Mouse (Mus musculus) v-Abl transformed pro-B cells (cell line): ENCODE data around the gene Rack1.
"Not testable (repeated sequence)": the region's sequence is repeated elsewhere in the genome, so short reads cannot be mapped to it uniquely, and the experiment has no call there.

ENCODE experiments used
- in situ Hi-C, 2 experiments: fragments of 400-800 bp; cut with MboI; formaldehyde crosslinking; loops; one replicate each; pipeline ENCODE4 v1.15.1; 2025; ENCODE audit not compliant: unreplicated experiment in 2 of 2

Gene Rack1

DNA sequence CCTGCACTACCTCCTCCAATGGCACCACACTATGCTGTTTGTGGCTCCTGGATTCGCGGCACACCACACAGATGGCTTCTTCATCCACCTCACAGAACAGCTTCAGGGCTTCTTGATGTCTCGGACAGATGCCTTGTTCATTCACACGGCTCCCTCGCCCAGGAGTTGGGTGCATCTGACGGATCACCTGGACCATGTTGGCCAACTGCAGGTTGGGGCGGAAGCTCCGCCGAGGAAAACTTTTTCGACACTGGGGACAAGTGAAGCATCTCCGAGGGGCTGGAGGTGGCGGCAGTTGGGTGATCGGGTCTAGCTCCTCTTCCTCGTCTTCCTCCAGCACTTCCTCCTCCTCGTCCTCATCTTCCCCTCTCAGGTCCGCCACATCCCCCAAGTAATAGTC is 15.7 kb downstream of the Rack1 start:
- in situ Hi-C loops, result loop anchor here in 1 of 2 experiments (5.0 kb wide), 1 partner anchor 431 kb away; no protein-coding TSS in a partner anchor

DNA sequence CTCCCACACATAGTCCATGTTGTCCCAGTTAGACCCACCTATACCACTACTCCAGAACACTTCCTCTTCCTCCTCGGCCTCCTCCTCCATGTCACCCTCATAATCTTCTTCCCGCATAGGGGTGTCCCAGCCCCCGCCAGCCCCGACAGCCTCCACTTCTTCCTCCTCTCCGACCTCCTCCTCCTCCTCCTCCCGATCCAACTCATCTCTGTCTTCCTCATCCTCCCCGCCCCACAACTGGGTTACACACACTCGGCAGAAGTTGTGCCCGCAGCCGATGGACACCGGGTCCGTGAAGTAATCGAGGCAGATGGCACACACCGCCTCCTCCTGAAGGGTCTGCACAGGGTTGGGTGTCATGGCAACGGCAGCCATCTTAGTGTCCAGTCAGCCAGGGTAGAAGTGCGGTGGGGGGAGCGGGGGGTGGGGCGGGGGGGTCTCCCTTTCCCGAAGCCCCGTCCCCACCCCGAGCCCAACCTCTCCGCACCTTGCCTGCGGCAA is 16.2 kb downstream of the Rack1 start:
- in situ Hi-C loops, result loop anchor here in 1 of 2 experiments (5.0 kb wide), 1 partner anchor 431 kb away; no protein-coding TSS in a partner anchor

DNA sequence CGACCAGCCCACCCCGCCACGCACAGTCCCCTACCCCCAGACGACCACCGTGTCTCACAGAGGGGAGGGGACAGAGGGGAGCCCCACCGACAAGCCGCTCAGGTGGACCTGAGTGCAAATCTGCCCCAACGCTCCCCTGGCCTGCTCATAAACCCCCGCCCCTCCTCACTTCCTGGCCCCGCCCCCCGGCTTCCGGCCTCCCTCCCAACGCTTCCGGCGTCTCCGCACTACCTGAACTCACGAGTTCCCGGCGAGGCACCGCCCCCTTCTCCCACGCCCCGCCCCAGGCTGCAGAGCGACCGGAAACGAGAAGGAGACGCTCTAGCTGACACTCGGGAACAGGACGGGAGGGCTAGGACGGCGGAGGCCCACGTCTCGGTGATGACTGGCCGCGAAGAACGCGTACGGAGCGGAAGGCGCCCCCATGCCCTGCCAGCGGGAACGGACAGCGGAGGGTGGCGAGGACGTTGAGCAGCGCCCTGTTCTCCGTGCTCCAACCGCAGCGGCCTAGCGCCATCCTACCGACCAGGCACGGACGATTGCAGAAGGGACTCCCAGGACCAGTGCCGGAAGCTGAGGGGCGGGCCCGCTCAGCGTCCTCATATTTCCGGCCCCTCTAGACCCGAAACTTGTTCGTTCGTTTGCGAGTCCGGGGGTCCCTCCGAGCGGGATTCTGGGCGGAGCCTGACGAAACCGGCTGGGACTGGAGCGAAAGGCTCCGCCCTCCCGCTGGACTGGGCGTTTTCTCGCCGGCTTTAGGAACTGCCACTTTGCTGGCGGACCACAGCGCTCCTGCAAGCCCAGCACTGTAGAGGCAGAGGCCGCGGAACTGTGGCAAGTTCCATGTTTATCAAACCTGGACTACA is 16.9 kb downstream of the Rack1 start, which contains the start of gene Trim41:
Gene Trim41 (minus strand): TSS at position 554 of the 866 bp plus-strand sequence.
- in situ Hi-C loops, result loop anchor here in 1 of 2 experiments (5.0 kb wide), 1 partner anchor 430 kb away; no protein-coding TSS in a partner anchor

DNA sequence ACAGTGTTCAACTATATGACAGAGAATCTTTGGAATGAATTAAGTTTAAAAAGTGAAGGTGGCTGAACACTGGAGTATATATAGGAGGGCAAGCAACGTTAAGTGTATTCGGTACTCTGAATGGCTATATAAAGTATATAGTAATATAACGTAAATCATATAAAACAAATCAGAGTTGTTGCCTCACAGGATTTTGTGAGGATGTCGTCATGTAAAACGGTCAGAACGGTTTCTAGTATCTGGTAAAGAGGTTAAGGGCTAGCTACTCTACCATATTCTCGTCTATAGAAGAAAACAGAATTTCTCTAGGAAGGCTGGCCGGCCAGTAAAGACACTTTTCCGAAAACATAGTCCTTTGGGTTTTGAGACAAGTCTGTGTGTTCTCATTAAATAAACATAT is 17.7 kb downstream of the Rack1 start:
- in situ Hi-C loops, result loop anchor here in 1 of 2 experiments (5.0 kb wide), 1 partner anchor 430 kb away; no protein-coding TSS in a partner anchor

DNA sequence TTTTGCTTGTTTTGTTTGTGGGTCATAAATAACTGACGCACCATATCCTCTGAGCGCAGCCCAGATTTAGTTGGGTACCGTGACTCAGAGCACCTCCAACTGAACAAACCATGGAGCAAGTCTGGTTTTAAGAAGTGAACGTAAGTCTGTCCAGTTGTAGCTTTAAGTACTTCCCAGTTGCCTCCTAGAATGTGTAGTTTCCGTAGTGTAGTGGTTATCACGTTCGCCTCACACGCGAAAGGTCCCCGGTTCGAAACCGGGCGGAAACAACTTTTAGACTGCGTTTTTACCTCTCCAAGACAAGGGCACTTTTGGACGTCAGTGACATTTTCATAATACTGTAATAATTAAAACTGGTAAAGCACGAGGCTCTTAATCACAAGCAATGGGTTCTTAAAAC is 18.2 kb downstream of the Rack1 start:
- in situ Hi-C loops, result loop anchor here in 1 of 2 experiments (5.0 kb wide), 1 partner anchor 429 kb away; no protein-coding TSS in a partner anchor

DNA sequence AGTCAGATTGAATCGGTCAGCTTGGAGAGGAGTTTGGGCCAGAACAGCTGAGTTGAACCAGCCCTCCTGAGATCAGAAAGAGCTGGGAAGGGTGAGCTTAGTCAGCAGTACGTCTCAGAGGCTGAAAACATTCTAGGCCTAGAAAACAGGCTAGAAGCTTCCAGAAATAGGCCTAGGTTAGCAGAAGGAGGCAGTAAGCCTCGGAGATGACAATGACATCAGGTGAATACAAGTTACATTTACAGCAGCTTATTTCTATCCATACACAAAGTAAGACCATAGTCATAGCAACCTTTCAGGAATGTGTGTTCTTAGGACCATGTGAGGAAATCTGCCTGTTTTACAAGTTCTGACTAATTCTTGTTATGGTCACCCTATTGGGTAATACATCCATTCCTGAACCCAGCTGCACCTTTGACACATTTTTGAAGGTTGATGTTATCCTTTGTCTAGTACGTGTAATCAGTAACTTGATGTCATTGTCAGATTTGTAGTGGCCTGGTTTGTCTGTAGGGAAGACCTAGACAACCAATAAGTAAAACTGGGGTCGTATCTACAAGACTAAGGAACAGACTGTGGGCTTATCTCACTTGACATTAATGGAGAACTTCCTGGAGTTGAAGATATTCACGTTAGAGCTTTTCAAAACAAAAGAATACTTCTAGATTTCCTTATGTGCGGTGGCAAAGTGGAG is 19.6 kb downstream of the Rack1 start:
- in situ Hi-C loops, result loop anchor here (5.0 kb wide), 2 partner anchors 38 to 428 kb away; no protein-coding TSS in a partner anchor

DNA sequence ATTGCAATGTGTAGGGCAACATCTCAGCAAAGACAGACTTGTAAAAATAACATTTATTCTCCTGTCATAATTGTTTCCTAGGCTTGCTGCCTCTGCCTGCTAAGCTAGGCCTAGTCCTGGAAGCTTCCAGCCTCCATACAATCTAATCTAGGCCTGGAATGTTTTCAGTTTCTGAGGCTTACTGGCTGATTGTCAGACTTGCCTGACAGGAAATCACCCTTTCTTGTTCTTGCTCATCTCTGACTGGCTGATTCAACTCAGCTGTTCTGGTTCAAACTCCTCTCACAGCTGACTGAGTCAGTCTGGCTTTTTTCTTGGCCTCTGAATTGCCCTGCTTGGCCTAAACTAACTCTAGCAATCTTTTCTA is 20.2 kb downstream of the Rack1 start:
- in situ Hi-C loops, result loop anchor here (5.0 kb wide), 1 partner anchor 37 kb away; no protein-coding TSS in a partner anchor

DNA sequence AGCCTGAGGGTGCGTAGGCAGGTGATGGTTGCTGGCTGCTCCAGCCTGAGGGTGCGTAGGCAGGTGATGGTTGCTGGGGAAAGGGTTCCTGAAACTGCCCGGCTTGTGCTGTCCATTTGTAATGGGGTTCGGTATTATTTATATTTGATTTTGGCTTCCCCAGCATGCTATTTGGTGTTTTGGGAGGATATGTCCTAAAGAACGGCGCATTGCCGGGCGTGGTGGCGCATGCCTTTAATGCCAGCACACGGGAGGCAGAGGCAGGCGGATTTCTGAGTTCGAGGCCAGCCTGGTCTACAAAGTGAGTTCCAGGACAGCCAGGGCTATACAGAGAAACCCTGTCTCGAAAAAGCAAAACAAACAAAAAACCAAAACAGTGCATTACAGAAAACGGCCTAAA is 21.2 kb downstream of the Rack1 start:
- in situ Hi-C loops, result loop anchor here (5.0 kb wide), 1 partner anchor 36 kb away; no protein-coding TSS in a partner anchor

DNA sequence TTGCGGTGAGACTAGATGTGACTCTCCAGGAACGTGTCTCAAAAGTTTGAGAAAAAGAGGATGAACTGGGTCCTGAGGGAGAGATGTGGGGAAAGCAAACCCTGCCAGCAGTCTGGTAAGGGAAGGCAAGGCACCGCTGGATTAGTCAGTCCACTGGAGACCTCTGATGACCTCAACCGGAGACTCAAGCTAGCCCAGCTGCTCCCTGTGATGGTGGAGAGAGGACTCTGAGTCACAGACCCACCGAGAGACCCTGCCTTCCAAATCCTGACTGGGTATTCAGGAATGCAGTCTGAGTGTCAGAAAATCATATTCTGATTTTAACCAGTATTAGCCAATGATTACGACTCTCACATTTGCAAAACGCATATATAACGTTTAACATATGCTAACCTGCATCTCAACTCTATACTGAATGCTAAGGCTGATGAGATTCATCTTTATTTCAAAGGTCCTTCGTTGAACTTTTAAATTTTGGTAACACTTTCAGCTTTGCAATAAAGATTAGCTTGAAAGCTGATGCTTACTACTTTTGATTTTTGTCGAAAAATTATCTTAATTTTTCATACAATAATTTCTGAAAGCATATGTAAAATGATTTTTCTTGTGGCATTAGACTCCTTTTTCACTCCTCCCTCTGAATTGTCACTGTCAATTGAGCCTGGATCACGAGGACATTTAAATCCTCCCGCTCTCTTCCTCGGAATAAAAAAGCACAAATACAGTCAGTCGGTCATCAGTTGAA is 22.8 kb downstream of the Rack1 start:
- in situ Hi-C loops, result loop anchor here (5.0 kb wide), 1 partner anchor 34 kb away; no protein-coding TSS in a partner anchor

DNA sequence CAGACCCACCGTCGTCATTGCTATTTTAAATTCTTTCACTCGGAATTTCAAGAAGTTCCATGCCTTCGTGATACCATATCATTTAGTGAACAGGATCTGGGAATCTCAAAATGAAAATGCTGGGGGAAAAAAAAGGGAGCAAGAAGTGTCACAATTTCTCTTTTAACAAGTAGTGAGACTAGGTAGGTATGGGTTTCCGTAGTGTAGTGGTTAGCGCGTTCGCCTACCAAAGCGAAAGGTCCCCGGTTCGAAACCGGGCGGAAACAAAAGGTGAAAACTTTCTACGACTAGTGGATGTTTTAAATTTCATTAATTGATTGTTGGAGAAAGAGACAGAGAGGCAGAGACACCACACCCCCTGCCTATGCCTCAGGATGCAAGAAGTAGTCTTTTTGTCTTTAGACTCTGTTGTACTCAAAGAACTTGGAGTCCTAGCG is 23.4 kb downstream of the Rack1 start:
- in situ Hi-C loops, result loop anchor here (5.0 kb wide), 1 partner anchor 34 kb away; no protein-coding TSS in a partner anchor

DNA sequence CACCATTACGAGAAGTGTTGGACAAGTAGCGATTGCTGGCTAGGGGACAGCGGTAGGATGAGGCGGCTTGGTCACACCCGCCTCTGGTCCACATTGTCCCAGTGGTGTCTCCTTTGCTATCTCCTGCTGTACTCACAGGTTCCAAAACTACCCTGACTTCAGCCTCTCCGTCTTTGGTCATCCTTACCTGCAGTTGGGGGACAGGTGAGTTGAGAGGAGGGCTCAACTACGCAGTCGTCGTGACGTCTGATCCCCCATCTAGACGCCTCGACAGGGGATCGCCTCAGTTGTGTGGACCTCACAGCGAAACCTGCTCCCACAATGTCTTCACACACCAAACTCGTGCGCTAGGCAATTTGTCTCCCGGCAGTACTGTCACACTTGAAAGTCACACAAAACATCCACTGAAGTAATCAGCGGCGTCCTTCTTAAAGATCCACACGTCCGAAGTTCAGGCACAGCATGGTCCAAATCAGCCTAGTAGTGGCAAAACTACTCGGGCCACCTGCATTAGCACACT is 24.2 kb downstream of the Rack1 start:
- in situ Hi-C loops, result loop anchor here (5.0 kb wide), 1 partner anchor 33 kb away; no protein-coding TSS in a partner anchor

DNA sequence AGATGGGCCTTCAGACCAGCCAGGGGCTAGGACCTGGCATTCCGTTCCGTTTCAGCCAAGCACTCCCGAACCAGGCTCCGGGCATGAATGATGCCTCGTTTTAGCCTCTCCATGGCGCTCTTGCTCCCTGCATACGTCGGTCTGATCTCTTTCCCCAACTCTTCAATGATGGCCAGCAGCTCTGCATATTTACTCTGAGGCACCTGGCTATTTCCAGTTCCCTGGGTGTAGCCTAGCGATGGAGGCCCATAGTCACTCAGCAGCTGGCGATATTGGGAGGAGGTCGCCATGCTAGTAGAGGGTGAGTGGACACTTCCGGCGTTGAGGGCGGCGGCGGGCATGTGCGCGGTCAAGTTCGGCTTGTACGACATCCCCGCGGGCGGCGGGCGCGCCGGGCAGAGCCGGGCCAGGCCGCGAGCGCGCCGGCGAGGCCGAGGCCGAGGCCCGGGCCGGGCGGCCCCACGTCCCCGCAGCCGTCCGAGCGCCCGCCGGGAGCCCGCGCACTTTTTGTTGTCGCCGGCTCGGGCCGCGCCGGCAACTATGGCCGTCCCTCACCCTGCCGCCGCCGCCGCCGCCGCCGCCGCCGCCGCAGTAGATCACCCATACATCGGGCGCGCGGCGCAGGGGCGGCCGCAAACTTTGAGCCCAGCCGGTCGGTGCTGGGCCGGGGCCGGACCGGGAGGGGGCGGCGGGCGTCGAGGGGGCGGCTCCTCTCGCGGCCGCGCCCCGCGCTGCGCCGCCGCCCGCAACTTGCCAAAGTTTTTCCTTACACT is 26.0 kb downstream of the Rack1 start, which contains the start of the genes Trim7 and Gm12184:
Gene Trim7 (plus strand): TSS at position 162 of the 773 bp plus-strand sequence.
Gene Gm12184 (minus strand): TSS at position 677 of the 773 bp plus-strand sequence.
- in situ Hi-C loops, result not testable (repeated sequence)

DNA sequence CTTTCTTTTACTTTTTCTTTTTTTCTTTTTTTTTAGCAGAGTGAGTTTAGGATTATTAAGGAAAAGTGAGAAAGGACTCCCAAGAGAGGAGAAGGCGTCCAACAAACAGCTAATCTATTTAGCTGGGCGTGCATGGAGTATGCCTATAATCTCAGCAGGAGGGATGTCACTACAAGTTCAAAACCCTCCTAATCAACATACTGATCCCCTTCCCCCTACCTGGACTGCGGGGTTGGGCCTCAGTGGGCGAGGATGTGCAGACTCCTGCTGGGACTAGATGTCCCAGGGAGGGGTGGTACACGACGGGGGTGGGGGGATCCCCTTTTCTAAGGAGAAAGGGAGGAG is 26.6 kb downstream of the Rack1 start:
- in situ Hi-C loops, result no loop called here

DNA sequence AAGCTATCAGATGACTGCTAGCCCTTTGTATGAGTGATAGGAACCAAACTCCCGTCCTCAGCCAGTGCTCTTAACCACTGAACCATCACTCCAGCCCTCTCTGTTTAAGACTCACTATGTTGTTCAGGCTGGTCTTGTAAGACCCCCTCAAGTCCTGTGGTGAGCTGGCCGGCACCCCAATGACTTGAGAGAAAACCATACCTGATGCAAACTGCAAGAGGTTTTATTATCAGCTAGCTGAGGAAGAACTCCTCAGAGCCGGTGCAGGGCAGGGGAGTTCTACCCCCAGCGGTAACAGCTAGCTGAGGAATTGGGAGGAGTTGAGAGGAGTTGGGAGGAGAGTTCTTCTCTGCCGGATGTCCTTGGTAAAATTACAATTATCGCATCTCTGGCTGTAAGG is 27.8 kb downstream of the Rack1 start:
- in situ Hi-C loops, result no loop called here

DNA sequence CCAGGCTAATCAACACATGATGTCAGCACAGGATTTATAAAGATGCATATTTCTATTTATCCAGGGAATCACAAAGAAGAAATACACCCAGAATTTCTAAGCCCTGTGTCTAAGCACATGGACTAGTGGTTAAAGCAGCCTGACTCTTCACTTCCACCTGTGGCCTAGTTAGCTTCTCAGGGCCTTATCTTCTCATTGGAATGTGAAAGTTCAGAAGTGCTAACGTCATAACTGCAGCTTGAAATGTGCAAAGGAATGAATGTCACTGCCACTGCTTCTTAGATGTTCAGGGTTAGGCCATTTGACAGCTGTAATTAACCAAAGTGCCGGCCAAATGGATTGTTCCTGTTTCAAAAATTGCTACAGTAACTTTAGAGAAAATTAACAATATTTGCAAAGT is 30.1 kb downstream of the Rack1 start:
- in situ Hi-C loops, result no loop called here

DNA sequence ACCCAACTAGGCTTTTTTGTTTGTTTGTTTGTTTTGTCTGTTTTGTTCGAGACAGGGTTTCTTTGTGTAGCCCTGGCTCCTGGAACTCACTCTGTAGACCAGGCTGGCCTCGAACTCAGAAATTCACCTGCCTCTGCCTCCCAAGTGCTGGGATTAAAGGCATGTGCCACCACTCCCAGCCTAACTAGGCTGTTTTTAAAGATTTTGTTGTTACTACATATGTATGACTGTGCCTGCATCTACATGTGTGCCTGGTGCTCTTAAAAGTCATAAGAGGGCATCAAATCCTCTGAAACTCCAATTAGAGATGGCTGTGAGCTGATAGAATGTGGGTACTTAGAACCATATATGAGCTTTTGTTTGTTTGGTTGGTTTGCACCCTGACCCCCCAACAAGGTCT is 31.1 kb downstream of the Rack1 start:
- in situ Hi-C loops, result no loop called here

DNA sequence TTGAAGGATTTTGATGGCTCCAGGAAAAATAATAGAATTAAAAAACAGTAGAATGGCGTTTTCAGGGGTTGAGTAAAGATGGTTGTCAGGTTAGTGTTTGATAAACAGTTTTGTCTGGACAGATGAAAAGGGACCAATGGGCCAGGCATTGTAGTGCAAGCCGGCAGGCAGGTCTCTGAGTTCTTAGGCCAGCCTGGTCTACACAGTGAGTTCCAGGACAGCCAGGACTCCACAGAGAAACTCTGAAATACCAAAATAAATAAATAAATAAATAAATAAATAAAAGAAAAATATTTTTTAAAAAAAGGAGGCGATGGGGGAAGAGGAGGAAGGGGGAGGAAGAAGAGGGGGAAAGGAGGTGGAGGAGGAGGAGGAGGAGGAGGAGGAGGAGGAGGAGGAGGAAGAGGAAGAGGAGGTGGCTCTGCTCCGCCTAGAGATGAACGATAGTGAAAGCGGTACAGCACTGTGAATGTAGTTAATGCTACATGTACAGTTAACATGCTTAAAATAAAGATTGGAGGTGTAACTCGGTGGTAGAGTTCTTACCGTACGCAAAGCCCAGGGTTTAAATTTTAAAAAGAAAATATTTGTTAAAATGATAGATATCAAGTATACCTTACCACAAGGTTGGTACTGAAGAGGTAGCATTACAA is 33.1 kb downstream of the Rack1 start:
- in situ Hi-C loops, result no loop called here
